In genomic region chr5:139718540-139718939, GRCm38 (mm10) we compare ENCODE assay signal across 14 mouse cellular contexts. TPM values are rescaled to one million over a fixed set of nuclear protein-coding genes. Genes with fewer than 3 reads are reported as not detected.
DNase-seq lines count a peak whose midpoint lies in the region; ATAC-seq and TF ChIP-seq lines count a peak whose summit lies in the region.
"Had no signal": no experiment of that assay in that cellular context is flagged by ENCODE, and none has a peak within 500 bp of the region (broad histone marks: within the 10 kb centered on the region; RNA-seq: fewer than 3 reads in every experiment).

No protein-coding gene starts in this region.

- no peak overlapping the region for H3K4me2 ChIP-seq in hindbrain, embryonic 12.5 days (replicated peaks)
- no peak overlapping the region for H3K4me2 ChIP-seq in hindbrain, embryonic 14.5 days (replicated peaks)
- no peak overlapping the region for H3K4me2 ChIP-seq in embryonic facial prominence, embryonic 13.5 days
- H3K4me2 ChIP-seq in limb, embryonic 13.5 days (replicated peaks), result no peak overlapping the region
- H3K4me2 ChIP-seq: heart, embryonic 13.5 days; liver, embryonic 11.5 days had no signal

- no peak overlapping the region for H3K4me3 ChIP-seq in hindbrain, embryonic 12.5 days
- H3K4me3 ChIP-seq in hindbrain, embryonic 14.5 days (replicated peaks; ENCODE audit: low read length), result no peak overlapping the region
- H3K4me3 ChIP-seq in lung, adult 2 months (replicated peaks; ENCODE audit: extremely low read depth, low read depth, low read length), result no peak overlapping the region
- no peak overlapping the region for H3K4me3 ChIP-seq in embryonic facial prominence, embryonic 13.5 days
- no peak overlapping the region for H3K4me3 ChIP-seq in limb, embryonic 13.5 days
- H3K4me3 ChIP-seq: heart, embryonic 13.5 days; myocyte had no signal

- no peak for ATAC-seq in hindbrain, embryonic 12.5 days (ENCODE audit: low FRiP score)
- ATAC-seq in hindbrain, embryonic 14.5 days (ENCODE audit: low FRiP score), result no peak; the same call in 1 of the 2 replicates
- ATAC-seq in embryonic facial prominence, embryonic 13.5 days (ENCODE audit: insufficient number of reproducible peaks, insufficient read depth, low FRiP score, low TSS enrichment, low read depth), result no peak
- no peak for ATAC-seq in limb, embryonic 13.5 days (ENCODE audit: low FRiP score, low read depth)
- ATAC-seq: inflammation-experienced regulatory T-cells, adult 6 months had no signal

- DNase-seq in hindbrain, embryonic 14.5 days (ENCODE audit: low spot score), result no peak
- peak; percentile 79 for DNase-seq in lung, postnatal 10 days
- no peak for DNase-seq in lung, adult 2 months
- DNase-seq in frontal cortex, postnatal 36 days (ENCODE audit: low spot score in 2 of 2), result no peak
- DNase-seq in layer of hippocampus, postnatal 10 days (ENCODE audit: low spot score in 2 of 2), result no peak
- DNase-seq: layer of hippocampus, adult 9-11 months had no signal

- H3K9ac ChIP-seq in hindbrain, embryonic 12.5 days, result no peak overlapping the region
- no peak overlapping the region for H3K9ac ChIP-seq in hindbrain, embryonic 14.5 days
- no peak overlapping the region for H3K9ac ChIP-seq in embryonic facial prominence, embryonic 13.5 days
- H3K9ac ChIP-seq in limb, embryonic 13.5 days, result no peak overlapping the region
- H3K9ac ChIP-seq: heart, embryonic 13.5 days had no signal

- no peaks in the 10 kb centered on the region; the same call in 1 of the 2 replicates for H3K36me3 ChIP-seq in hindbrain, embryonic 12.5 days
- 0 out of 2 replicates have a peak, but pooled peaks cover 4% of the 10 kb centered on the region for H3K36me3 ChIP-seq in hindbrain, embryonic 14.5 days (replicated peaks; ENCODE audit: control insufficient read depth, insufficient read depth)
- H3K36me3 ChIP-seq in embryonic facial prominence, embryonic 13.5 days, result peaks cover 27% of the 10 kb centered on the region
- peaks cover 21% of the 10 kb centered on the region for H3K36me3 ChIP-seq in limb, embryonic 13.5 days
- H3K36me3 ChIP-seq: heart, embryonic 13.5 days had no signal

- no peak for TF ChIP-seq CTCF in lung, adult 2 months (IDR thresholded peaks at IDR 0.05; ENCODE audit: insufficient read depth, low read length)

- 61% methylated on average over 6 of the region's 6 CpGs for WGBS in hindbrain, embryonic 12.5 days
- 55% methylated on average over 6 of the region's 6 CpGs for WGBS in hindbrain, embryonic 14.5 days
- WGBS in lung, adult 2 months, result 62% methylated on average over 6 of the region's 6 CpGs
- WGBS in embryonic facial prominence, embryonic 13.5 days, result 70% methylated on average over 6 of the region's 6 CpGs
- WGBS in limb, embryonic 13.5 days, result 69% methylated on average over 6 of the region's 6 CpGs

- no peaks in the 10 kb centered on the region for H3K9me3 ChIP-seq in hindbrain, embryonic 12.5 days (replicated peaks)
- H3K9me3 ChIP-seq in hindbrain, embryonic 14.5 days (ENCODE audit: control insufficient read depth, low read length), result no peaks in the 10 kb centered on the region
- no peaks in the 10 kb centered on the region for H3K9me3 ChIP-seq in embryonic facial prominence, embryonic 13.5 days
- H3K9me3 ChIP-seq in limb, embryonic 13.5 days, result no peaks in the 10 kb centered on the region
- H3K9me3 ChIP-seq: heart, embryonic 13.5 days had no signal

- H3K27ac ChIP-seq in hindbrain, embryonic 12.5 days, result 0 out of 2 replicates have a peak overlapping the region, but pooled peaks have one; percentile 8
- no peak overlapping the region for H3K27ac ChIP-seq in hindbrain, embryonic 14.5 days
- 0 out of 2 replicates have a peak overlapping the region, but pooled peaks have one; percentile 4 for H3K27ac ChIP-seq in embryonic facial prominence, embryonic 13.5 days
- H3K27ac ChIP-seq in limb, embryonic 13.5 days, result 0 out of 2 replicates have a peak overlapping the region, but pooled peaks have one; percentile 10
- H3K27ac ChIP-seq: heart, embryonic 13.5 days had no signal

- peaks cover 17% of the 10 kb centered on the region for H3K4me1 ChIP-seq in hindbrain, embryonic 12.5 days
- peaks cover 4% of the 10 kb centered on the region for H3K4me1 ChIP-seq in hindbrain, embryonic 14.5 days (replicated peaks; ENCODE audit: control insufficient read depth, insufficient read depth, low read length)
- H3K4me1 ChIP-seq in lung, adult 2 months (ENCODE audit: control insufficient read depth, insufficient read depth, low read length), result no peaks in the 10 kb centered on the region
- peaks cover 9% of the 10 kb centered on the region for H3K4me1 ChIP-seq in embryonic facial prominence, embryonic 13.5 days
- H3K4me1 ChIP-seq in limb, embryonic 13.5 days, result no peaks in the 10 kb centered on the region

- TF ChIP-seq POLR2A in lung, adult 2 months (IDR thresholded peaks at IDR 0.05; ENCODE audit: borderline replicate concordance, extremely low read depth, low read depth, low read length), result no peak

- no peaks in the 10 kb centered on the region for H3K27me3 ChIP-seq in hindbrain, embryonic 12.5 days
- H3K27me3 ChIP-seq in hindbrain, embryonic 14.5 days (ENCODE audit: control insufficient read depth, insufficient read depth, low read length), result no peaks in the 10 kb centered on the region
- no peaks in the 10 kb centered on the region for H3K27me3 ChIP-seq in embryonic facial prominence, embryonic 13.5 days
- no peaks in the 10 kb centered on the region for H3K27me3 ChIP-seq in limb, embryonic 13.5 days
- H3K27me3 ChIP-seq: CH12.LX had no signal

RNA-seq across cellular contexts. Expression of gene Micall2, which starts 17.6 kb away (rescaled TPM):
- polyA plus RNA-seq in hindbrain, embryonic 12.5 days (2016; fragmentation: Nextera tagmentation; extraction: Ambion mirVana), result 8.2 and 8.6 TPM in 2 replicates
- polyA plus RNA-seq in hindbrain, embryonic 14.5 days (2014; fragmentation: Nextera tagmentation; extraction: Ambion mirVana), result 10.6 and 10.7 TPM in 2 replicates
- polyA plus RNA-seq in lung, adult 2 months (2012; rRNA removed), result 3.7 and 5.0 TPM in 2 replicates
- polyA plus RNA-seq in embryonic facial prominence, embryonic 13.5 days (2015; fragmentation: Nextera tagmentation; extraction: Ambion mirVana), result 7.3 and 8.9 TPM in 2 replicates
- polyA plus RNA-seq in limb, embryonic 13.5 days (2015; fragmentation: Nextera tagmentation; extraction: Ambion mirVana), result 5.4 and 5.9 TPM in 2 replicates
- 1 to 10 TPM; 3.5 to 4.3 TPM for total RNA-seq in layer of hippocampus, postnatal 10 days (2021)
- polyA plus RNA-seq: inflammation-experienced regulatory T-cells, adult 6 months had no signal

RNA-seq across cellular contexts. Expression of gene Ints1, which starts 56.9 kb away (rescaled TPM):
- 32.8 and 37.7 TPM in 2 replicates for polyA plus RNA-seq in hindbrain, embryonic 12.5 days (2016; fragmentation: Nextera tagmentation; extraction: Ambion mirVana)
- polyA plus RNA-seq in hindbrain, embryonic 14.5 days (2014; fragmentation: Nextera tagmentation; extraction: Ambion mirVana), result 37.2 and 37.6 TPM in 2 replicates
- 51.0 and 56.4 TPM in 2 replicates for polyA plus RNA-seq in lung, adult 2 months (2012; rRNA removed)
- polyA plus RNA-seq in embryonic facial prominence, embryonic 13.5 days (2015; fragmentation: Nextera tagmentation; extraction: Ambion mirVana), result 24.5 and 29.0 TPM in 2 replicates
- 25.2 and 29.2 TPM in 2 replicates for polyA plus RNA-seq in limb, embryonic 13.5 days (2015; fragmentation: Nextera tagmentation; extraction: Ambion mirVana)
- total RNA-seq in layer of hippocampus, postnatal 10 days (2021), result 10 to 100 TPM; 91.7 to 93.3 TPM
